Mouse (Mus musculus) inflammation-experienced regulatory T-cells, adult 6 months (primary cell): ENCODE results near the gene Nfic. TPM values are rescaled to one million over a fixed set of nuclear protein-coding genes. Genes with fewer than 3 reads are reported as not detected.
"Not testable (repeated sequence)": the region's sequence is repeated elsewhere in the genome, so short reads cannot be mapped to it uniquely, and the experiment has no call there.

ENCODE experiments used
- ATAC-seq: one replicate; pipeline ENCODE4 v1.8.0; 2017
- polyA plus RNA-seq, 3 experiments: library from polyadenylated mRNA; unstranded; fragments of 100-300 nt; shearing (Covaris generic); gene quantifications; one replicate each; pipeline ENCODE4 v1.2.1; 2017

Gene Nfic
- polyA plus RNA-seq, 3 experiments from 2014 or later: 13.8 to 17.2 (median 15.0) TPM

GRCm38 (mm10) chr10:81459399-81459798 lies 4.0 kb upstream of the Nfic start:
- ATAC-seq: no peak

- ATAC-seq: no peak
Measured at GRCm38 (mm10) chr10:81458267-81458666, 2.8 kb upstream of the Nfic start.

GRCm38 (mm10) chr10:81457624-81458023 lies 2.2 kb upstream of the Nfic start:
- no peak for ATAC-seq

GRCm38 (mm10) chr10:81456983-81457563 lies 1.6 kb upstream of the Nfic start:
- ATAC-seq: no peak

- ATAC-seq: no peak
Measured at GRCm38 (mm10) chr10:81454106-81454505, 1.3 kb downstream of the Nfic start.

GRCm38 (mm10) chr10:81452947-81453288 lies 2.5 kb downstream of the Nfic start:
- ATAC-seq: no peak

- ATAC-seq: no peak
Measured at GRCm38 (mm10) chr10:81452237-81452946, 3.0 kb downstream of the Nfic start.

- ATAC-seq: no peak
Measured at GRCm38 (mm10) chr10:81451365-81451745, 4.1 kb downstream of the Nfic start.

GRCm38 (mm10) chr10:81450641-81451364 lies 4.6 kb downstream of the Nfic start:
- no peak for ATAC-seq

GRCm38 (mm10) chr10:81450140-81450539 lies 5.3 kb downstream of the Nfic start:
- ATAC-seq: peak; percentile 50

- not testable (repeated sequence) for ATAC-seq
Measured at GRCm38 (mm10) chr10:81445516-81445915, 9.9 kb downstream of the Nfic start.

- ATAC-seq: peak; percentile 69
Measured at GRCm38 (mm10) chr10:81441019-81441418, 14.4 kb downstream of the Nfic start.

GRCm38 (mm10) chr10:81435436-81435835 lies 20.0 kb downstream of the Nfic start:
- ATAC-seq: no peak

GRCm38 (mm10) chr10:81434361-81435263 lies 20.8 kb downstream of the Nfic start:
- no peak for ATAC-seq

- ATAC-seq: peak; percentile 60
Measured at GRCm38 (mm10) chr10:81433541-81434289, 21.7 kb downstream of the Nfic start.

GRCm38 (mm10) chr10:81432868-81433262 lies 22.6 kb downstream of the Nfic start:
- ATAC-seq: peak; percentile 87

- peak; percentile 7 for ATAC-seq
Measured at GRCm38 (mm10) chr10:81432169-81432867, 23.1 kb downstream of the Nfic start.

GRCm38 (mm10) chr10:81431526-81432168 lies 23.8 kb downstream of the Nfic start:
- no peak for ATAC-seq

- ATAC-seq: no peak
Measured at GRCm38 (mm10) chr10:81430831-81431525, 24.5 kb downstream of the Nfic start.

- no peak for ATAC-seq
Measured at GRCm38 (mm10) chr10:81430141-81430830, 25.1 kb downstream of the Nfic start.
